Mouse (Mus musculus): ENCODE measurements around the gene B230118H07Rik.

The B230118H07Rik gene

GRCm38 (mm10) chr2:101520503-101520902, 128.8 kb downstream of the B230118H07Rik start:
- no peak for DNase-seq (ENCODE audit: low spot score)

- DNase-seq (ENCODE audit: low spot score): no peak
Measured at GRCm38 (mm10) chr2:101519928-101520327, 129.4 kb downstream of the B230118H07Rik start.
